Mouse (Mus musculus) embryonic fibroblast, embryonic 13.5 days (primary cell): Measurements from ENCODE around the gene Higd1b.

Experiments used
- CTCF ChIP-seq: IDR thresholded peaks from 2 replicates; pipeline ENCODE4 v1.5.1; 2011; ENCODE audit warnings: mild to moderate bottlenecking, control low read depth, low read length, moderate library complexity, borderline replicate concordance; ENCODE audit not compliant: insufficient read depth
- POLR2A ChIP-seq: IDR thresholded peaks from 2 replicates; pipeline ENCODE4 v1.6.1; 2011; ENCODE audit warnings: low read depth, mild to moderate bottlenecking, control low read depth, low read length, moderate library complexity

- no peak for TF ChIP-seq CTCF
- no peak for TF ChIP-seq POLR2A
These were observed 497 bp downstream of the Higd1b start for GRCm38 (mm10) chr11:102836146-102836545.
